Mouse (Mus musculus) adrenal gland, postnatal 36 days (tissue): ENCODE data around the gene Foxp3. TPM values are rescaled to one million over a fixed set of nuclear protein-coding genes. Genes with fewer than 3 reads are reported as not detected.

Source experiments
- DNase-seq, 2 experiments: peaks; one replicate each; pipeline ENCODE4 v3.0.0; 2021; ENCODE audit warnings: mixed read lengths in 1 of 2
- long read RNA-seq, 2 experiments: library from polyadenylated mRNA; stranded (forward); transcript quantifications; one replicate each; pipeline ENCODE4 v2.0.0; 2021; ENCODE audit warnings: borderline sequencing depth in 2 of 2
- total RNA-seq, 2 experiments: library from RNA; stranded (reverse); gene quantifications; 2 replicates each; pipeline ENCODE4 v1.2.3; 2021

Gene Foxp3
- not detected for total RNA-seq
- long read RNA-seq, experiment 1: 0 reads
- long read RNA-seq, experiment 2: 0 reads

DNA sequence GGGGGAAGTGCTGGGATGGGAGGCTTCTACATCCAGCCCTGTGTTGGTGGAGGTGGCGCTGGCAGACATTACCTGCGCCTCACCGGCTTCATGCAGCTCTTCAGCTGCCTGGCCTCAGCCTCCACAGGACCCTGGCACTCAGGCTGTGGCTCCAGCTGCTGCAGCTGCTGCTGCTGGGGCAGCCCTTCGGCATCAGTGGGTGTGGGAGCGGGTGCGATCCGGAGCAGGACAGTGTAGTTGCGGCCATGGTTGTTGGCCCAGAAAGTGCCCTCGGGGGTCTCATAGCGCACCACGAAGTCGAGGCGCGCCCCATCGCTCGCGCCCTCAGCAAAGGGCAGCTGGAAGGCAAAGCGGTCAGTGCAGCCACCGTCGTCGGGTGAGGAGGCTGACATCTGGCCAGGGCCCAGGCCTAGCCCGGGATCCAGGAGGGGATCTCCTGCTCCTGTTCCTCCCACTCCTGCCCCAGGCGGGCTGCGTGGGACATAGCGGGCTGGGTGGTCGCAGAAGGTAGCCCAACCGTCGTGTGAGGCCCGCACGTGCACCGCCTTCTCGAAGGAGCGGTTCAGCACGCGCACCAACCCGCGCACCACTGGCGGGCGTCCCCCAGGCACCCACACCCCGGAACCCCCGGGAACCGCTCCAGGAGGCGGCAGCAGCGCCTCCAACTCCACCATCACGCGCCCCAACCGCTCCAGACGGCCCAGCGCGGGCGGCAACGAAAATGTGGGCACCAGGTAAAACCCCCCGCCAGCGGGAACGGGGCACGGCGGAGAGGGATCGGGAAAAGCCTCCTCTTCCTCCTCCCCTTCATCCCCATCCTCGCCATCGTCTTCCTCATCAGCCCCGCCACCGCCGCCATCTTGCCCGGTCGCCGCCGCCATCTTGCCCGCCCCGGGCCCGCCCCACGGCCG, at the start of gene Foxp3:
TSS of gene Foxp3 (plus strand) at position 469 of the 911 bp plus-strand sequence.
- peak; percentile 15 to 71 for DNase-seq

DNA sequence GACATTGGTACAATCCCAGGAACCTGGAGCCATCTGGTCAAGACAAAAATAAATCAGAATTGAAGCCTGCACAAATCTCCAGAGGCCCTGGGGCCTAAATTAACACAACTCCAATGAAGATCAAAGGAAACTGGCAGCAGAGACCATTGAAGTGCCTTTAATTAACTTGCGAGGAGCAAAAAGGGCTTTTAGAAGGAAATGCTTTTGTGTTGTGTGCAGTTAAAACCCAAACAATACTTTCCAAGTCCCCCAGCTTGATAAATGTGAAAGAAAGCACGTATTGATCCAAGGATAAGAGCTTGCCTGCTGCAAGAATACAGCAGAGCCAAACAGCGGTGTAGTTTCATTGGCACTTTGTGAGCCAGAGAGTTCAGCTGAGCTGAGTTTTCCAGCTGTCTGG, 48.5 kb upstream of the Foxp3 start:
- DNase-seq: no peak

DNA sequence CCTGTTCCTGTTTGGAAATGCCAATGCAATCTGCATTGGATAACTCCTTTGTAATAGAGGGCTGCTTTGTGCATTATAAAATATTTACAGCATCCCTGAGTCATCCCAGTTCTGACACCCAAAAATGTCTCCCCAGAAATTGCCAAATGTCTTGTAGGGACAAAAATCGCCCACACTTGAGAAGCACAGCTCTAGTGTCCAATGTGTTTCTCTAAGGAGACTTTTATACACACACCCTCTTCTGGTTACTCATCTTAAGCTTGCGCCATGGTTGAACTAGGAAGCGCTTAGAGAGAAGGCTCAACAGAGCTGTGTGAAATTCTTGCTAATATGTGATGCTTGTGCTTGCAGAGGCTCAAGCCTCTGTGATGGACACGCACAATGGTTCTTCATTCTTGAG, 20.0 kb upstream of the Foxp3 start:
- DNase-seq: no peak

DNA sequence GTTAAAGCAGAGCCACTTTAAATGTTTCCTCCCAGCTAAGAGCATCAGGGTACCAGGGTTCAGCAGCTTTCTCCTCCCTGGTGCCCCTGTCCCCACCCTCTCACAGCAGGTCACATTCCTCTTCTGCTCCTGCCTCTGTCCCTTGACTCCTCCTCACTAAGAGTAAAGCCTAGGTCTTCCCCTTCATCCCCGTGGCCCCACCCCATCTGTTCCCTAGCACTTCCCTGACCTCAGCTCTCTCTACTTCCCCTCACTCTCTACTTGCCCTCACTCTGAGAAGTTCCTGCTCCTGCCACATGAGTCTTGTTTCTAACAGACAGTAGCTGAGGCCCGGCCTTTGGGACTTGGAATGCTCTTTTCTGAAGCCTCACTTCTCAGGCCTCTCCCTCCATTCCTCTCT, 10.4 kb upstream of the Foxp3 start:
- DNase-seq: no peak

DNA sequence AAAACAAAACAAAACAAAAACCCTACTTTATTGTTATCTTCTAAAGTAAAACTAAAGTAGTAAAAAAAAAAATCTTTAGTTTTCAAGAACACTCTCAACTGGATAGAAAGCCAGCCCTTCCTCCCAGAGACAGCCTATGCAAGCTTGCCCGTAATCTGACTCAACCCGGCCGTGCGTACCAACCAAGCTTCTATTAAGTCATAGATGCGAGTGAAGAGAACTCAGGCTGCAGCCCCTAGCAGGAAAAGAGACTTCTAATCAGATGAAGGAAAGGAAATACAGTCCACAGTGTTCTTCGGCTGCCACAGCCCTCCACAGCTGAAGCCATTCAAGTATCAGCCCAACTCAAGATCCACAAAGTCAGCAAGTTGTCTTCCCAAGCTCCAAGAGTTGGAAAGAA, 7.1 kb upstream of the Foxp3 start:
- no peak for DNase-seq

DNA sequence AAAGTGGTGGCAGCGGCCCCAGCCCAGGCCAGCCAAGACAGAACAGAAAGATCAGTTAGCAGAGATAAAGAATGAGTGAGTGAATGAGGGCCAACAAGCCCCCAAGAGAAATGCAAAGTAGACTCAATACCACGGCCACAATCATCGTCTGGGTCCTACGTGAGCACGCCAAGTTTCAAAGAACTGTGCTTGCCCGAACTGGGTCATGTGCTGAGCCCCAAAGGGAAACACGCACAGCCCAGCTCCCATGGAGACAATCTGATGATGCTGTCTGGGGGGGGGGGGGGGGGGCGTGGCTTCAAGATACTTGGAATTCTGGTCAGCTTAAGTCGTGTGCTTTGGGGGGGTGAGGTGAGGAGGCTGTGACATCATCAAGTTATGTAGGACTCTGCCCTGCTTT, 6.0 kb upstream of the Foxp3 start:
- DNase-seq: no peak

DNA sequence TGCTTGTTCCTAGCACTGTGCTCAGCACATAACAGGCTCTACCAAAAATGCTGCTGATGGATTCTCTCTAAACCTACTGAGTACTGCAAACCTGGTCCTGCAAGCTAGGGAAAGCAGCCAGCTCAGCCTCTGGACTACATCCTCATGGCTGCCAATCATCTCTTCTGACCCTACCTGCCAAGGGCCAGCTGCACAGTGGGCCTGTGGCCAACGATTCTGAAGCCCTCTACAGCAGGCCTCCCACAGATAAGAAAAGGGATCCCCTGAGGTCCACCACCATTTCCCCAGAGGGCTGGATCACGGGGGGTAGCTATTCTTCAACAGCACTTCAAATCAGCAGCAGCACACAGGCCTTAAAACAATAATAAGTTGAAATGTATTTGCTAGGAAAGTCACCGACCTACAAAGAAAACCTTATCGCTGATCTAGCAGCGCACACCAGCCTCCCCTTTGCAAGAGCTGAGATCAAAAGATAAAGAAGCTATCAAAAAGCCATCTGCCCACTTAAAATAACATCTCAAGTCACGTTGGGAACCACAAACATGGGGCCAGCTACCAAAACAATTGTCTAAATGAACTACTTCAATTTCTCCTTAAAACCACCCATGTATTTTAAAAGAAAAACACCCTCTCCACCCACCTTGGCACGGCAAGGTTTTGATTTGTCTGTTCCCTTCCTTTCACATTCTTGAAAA, 2.8 kb upstream of the Foxp3 start:
- DNase-seq: no peak

DNA sequence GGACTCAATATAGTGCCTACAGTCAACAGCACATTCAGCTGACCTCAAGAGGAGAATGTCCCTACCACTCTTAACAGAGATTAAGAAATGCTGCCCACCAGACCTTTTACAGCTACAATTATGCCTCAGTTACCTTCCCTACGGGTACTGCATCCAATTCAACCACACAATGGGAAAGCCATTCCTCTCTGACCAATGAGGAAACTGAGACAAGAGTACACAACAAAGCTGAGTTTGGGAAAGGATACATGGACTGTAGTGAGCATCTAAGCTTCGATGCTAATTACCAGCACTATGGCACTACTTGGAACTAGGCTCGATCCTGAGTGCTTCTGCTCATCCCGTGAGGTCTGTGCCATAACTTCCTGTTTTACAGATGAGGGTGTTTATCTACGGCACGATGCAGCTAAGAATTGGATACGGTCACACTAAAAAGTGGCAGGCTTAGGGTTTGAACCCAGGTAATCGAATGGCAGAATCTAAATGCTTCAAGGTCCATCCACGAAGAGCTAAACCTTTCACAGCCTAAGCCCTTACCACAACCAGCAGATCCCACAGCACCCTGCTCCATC, 1.8 kb upstream of the Foxp3 start:
- no peak for DNase-seq

DNA sequence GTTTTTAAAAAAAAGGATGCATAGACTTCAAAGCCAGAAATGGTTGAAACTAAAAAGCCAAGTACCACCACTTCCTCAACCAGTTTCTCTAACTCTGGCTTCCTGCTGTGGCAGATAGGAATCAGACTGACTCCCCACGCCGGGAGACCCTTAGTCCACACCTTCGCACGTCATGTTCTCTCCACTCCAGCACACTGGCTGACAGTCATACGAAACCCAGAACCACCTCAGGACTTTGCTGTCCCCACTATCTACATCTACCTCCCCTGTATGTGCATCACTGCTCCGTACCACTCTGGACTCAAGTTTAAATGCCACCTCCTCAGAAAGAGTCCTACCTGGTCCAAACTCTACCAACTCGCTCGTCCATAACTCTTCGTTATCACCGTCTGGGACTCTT, 978 bp upstream of the Foxp3 start:
- no peak for DNase-seq

DNA sequence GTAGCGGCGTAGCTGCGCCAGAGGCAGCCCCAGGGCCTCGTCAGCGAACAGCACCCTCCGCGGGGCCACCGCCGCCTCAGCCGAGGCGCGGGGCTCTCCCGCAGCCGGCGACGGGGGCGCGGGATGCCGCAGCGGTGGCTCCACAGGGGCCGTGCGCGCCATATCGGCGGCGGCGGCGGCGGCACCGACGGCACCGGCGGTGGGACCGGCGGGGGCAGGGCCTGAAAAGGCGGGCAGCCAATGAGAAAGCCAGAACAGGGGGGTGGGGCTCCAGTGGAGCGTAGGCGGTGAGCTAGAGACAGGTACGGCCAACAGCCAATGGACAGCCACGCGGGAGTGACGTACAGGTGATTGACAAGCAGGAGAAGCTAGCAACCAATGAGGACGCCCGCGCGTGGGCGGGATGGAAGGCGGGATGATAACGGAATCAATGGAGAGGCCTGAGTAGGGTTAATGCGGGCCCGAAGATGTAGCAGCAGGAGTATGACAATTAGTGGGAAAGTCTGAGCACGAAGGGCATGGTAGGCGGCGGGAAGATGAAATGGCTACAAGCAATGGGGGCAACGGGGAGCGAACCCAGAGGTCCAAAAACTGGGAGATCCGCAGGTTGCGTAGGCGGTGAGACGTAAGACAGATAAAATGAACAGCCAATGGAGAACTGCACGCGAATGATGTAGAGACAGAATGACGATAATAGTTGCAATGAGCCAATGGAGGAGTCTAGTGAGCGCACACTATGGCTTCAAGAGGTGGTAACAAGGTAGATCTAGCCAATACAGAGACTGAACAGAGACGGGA, 842 bp downstream of the Foxp3 start, which contains the start of gene Ppp1r3f:
TSS of gene Ppp1r3f (minus strand) at position 197 of the 798 bp plus-strand sequence.
- peak; percentile 95 to 96 for DNase-seq

DNA sequence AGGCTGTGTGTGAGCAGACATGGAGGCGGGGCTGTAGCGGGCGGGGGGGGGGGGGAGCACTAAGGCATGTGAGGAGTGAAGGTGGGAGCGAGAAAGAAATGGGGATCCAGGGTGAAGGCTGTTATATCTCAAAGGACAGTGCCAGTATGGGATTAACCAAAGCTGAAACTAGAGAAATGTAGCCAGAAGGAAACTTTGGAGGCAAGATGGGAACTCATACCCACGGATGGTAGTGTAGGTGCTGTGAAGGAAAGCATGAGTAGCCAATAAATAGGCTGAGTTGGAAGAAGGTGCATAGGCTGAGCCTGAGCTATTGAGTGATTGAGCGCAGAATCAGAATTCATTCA, 1.4 kb downstream of the Foxp3 start:
- DNase-seq: no peak

DNA sequence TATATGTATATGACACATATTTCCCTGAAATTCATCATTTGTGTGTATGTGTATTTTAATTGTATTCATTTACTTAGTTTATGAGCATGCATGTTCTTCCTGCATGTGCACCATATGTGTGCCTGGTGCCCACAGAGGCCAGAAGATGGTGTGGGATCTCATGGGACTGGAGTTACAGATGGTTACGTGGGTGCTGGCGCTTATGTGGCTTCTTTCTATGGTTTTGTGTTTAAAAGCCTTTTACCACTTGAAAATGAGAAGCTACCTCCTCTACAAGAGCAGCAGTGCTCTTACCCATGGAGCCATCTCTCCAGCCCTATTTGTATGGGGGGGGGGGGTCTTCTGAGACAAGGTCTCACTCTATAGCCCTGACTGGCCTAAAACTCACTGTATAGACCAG, 7.7 kb downstream of the Foxp3 start:
- no peak for DNase-seq

DNA sequence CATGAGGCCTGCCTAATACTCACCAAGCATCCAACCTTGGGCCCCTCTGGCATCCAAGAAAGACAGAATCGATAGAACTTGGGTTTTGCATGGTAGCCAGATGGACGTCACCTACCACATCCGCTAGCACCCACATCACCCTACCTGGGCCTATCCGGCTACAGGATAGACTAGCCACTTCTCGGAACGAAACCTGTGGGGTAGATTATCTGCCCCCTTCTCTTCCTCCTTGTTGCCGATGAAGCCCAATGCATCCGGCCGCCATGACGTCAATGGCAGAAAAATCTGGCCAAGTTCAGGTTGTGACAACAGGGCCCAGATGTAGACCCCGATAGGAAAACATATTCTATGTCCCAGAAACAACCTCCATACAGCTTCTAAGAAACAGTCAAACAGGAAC, 10.4 kb downstream of the Foxp3 start:
- DNase-seq: no peak

DNA sequence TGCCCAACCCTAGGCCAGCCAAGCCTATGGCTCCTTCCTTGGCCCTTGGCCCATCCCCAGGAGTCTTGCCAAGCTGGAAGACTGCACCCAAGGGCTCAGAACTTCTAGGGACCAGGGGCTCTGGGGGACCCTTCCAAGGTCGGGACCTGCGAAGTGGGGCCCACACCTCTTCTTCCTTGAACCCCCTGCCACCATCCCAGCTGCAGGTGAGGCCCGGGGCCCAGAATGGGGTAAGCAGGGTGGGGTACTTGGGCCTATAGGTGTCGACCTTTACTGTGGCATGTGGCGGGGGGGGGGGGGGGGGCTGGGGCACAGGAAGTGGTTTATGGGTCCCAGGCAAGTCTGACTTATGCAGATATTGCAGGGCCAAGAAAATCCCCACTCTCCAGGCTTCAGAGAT, 12.9 kb downstream of the Foxp3 start:
- DNase-seq: no peak

DNA sequence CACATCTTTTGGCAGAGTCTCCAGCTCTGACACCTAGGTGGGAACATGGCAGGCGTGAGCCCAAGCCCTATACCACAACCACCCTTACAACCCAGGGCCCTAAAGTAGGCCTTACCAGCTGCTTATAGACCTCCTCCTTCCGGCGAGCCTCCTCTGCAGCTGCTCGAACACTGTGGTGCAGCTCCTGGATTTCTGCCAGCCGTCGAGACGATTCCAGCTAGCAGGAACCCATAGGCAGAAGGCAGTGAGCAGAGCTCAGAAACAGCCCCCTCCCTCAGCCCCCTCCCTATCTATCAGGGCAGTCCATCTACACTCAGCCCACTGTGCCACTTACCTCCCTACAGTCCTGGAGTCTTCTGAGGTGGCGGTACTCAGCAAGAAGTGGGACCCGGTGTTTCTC, 21.9 kb downstream of the Foxp3 start:
- DNase-seq: no peak

DNA sequence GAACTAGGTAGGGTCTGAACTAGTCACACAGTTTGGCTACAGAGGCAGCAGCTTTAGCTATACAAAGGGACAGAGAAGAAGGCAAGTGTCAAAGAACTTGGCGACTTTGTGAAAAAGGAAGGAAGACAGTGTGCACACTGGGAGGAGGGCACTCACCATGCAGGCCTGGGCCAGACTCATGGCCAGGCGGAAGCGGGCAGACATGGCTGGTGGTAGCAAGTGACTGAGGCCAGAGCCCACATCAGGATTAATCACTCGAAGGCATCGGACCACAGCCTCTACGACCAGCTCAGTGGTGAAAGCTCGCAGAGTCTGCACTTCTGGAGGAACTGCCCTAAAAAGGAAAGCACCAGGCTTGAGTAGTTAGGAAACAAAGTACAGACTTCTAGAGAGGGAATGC, 30.6 kb downstream of the Foxp3 start:
- no peak for DNase-seq

DNA sequence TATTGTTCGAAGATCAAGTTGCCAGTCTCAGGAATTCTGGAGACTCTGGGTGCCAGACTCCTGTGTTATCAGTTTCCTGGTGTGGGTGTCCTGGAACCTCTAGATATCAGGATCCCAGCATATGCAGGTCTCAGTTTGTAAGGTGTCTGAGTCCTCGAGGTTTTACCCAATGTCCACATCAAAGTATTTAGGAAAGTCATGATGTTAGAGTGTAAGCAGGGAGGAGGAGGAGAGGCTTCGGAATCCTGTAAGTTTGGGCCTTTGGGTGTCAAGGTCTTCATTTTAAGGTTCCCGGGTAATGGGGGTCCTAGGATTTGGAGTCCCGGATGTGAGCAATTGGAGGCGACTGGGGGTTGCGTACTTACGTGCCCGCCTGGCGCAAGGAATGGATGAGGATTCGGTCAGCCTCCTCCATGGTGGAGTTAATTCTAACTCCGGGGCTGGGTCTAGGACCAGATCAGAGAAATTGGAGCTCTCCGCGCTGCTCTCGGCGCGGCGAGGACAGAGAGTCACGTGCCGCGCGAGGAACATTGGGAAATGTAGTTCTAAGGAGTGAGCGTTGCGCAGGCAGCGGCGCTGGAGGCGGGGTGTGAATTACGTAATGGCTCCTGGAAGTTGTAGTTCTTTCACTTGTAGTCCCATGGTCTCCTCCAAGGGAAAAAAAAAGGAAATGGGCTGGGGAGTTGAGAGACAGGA, 31.6 kb downstream of the Foxp3 start, which contains the start of gene Ccdc22:
TSS of gene Ccdc22 (minus strand) at position 639 of the 696 bp plus-strand sequence.
- peak; percentile 85 to 88 for DNase-seq

DNA sequence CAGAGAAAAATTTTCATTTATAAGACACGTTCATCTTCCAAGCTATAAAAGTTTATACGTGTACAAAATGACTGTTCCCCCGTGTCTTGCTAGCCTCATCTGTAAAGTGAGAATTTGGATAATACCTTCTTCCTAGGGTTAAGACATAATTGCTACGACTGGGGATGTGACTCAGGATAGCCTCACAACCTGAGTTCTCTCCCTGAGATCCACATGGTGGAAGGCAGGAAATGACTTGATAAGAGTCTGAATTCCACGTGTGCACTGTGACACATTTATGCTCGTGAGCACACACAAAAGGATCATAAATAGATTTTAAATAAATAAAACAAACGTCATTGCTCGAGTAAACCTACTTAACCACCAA, 32.1 kb downstream of the Foxp3 start:
- no peak for DNase-seq

DNA sequence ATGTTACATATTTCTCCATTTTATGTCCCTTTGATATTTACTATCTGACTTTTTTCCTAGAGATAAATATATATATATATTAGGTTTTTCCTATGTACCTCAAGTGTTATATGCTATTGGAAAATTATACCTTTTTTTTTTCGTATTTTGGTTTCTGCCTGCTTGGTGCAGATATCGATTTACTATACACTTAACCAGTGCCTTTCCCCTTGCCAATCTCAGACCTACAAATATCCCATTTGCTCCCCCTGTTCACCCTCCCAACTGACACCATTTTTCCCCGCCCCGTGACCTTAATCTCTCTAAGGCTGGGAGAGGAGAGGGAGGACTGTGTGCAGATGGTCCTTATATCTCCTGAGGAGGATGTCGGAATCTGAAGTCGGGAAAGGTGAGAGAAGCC, 33.3 kb downstream of the Foxp3 start, which contains the start of gene Cacna1f:
TSS of gene Cacna1f (plus strand) at position 301 of the 400 bp plus-strand sequence.
- DNase-seq: no peak

DNA sequence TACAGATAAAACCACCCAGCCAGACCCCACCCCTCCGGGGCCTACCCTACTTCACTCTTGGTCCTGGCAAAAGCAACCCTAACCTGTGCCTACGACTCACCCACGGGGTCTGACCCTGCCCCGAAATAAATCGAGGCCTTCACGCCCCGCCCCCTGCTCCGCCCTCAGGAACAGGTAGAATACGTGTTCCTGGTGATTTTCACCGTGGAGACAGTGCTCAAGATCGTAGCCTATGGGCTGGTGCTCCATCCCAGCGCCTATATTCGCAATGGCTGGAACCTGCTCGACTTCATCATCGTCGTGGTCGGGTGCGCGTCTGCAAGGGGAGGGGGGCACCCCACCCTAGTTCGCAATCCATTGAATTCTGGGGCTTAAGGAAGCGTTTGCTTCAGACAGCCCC, 36.6 kb downstream of the Foxp3 start:
- DNase-seq: no peak

DNA sequence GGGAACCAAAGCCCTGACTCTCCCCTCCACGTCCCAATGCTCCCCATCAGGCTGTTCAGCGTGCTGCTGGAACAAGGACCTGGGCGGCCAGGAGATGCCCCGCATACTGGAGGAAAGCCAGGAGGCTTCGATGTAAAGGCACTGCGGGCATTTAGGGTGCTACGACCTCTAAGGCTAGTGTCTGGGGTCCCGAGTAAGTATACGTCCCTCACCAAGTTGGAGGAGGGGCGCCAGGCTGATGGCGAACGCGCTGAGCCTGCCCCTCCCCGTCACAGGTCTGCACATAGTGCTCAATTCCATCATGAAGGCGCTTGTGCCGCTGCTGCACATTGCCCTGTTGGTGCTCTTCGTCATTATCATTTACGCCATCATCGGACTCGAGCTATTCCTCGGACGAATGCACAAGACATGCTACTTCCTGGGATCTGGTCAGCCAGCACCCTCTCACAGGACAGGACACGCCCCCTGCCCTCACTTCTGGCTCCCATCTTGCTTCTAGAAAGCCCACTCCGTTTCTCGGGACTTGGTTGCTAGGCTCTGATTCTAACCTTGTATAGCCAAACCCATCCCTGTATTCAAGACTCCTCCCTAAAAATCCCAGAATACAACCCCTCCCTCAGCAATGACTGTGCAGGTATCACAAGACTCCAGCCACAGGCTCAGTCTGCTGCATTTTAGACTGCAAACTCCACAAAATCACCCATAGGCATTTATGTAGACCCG, 37.3 kb downstream of the Foxp3 start:
- DNase-seq: no peak
